Mouse (Mus musculus) hindbrain, embryonic 13.5 days (tissue): ENCODE results near the gene Fam178b. TPM values are rescaled to one million over a fixed set of nuclear protein-coding genes. Genes with fewer than 3 reads are reported as not detected.

ENCODE experiments used
- ATAC-seq: fragments of 200-750 bp; cut with Nextera tagmentation; 2 replicates; pipeline ENCODE4 v1.8.0; 2017; ENCODE audit warnings: moderate TSS enrichment; ENCODE audit not compliant: low FRiP score
- H3K27ac ChIP-seq: fragments of 300-500 bp; sonication (generic); 2 replicates; pipeline ENCODE4 v1.5.1; 2015; ENCODE audit warnings: inconsistent platforms, mild to moderate bottlenecking, moderate library complexity
- H3K27me3 ChIP-seq: fragments of 300-500 bp; sonication (generic); 2 replicates; pipeline ENCODE4 v1.6.1; 2015; ENCODE audit warnings: mild to moderate bottlenecking, inconsistent platforms
- H3K36me3 ChIP-seq: fragments of 300-500 bp; sonication (generic); 2 replicates; pipeline ENCODE4 v1.6.1; 2015; ENCODE audit warnings: mild to moderate bottlenecking, inconsistent platforms
- H3K4me1 ChIP-seq: fragments of 300-500 bp; sonication (generic); replicated peaks from 2 replicates; pipeline ENCODE4 v1.6.1; 2015; ENCODE audit warnings: inconsistent platforms
- H3K4me2 ChIP-seq: fragments of 300-500 bp; sonication (generic); 2 replicates; pipeline ENCODE4 v1.6.1; 2015; ENCODE audit warnings: inconsistent platforms, mild to moderate bottlenecking, moderate library complexity
- H3K4me3 ChIP-seq: fragments of 300-500 bp; sonication (generic); 2 replicates; pipeline ENCODE4 v1.5.1; 2015; ENCODE audit warnings: mild to moderate bottlenecking, inconsistent platforms
- H3K9ac ChIP-seq: fragments of 300-500 bp; sonication (generic); 2 replicates; pipeline ENCODE4 v1.6.1; 2015; ENCODE audit warnings: mild to moderate bottlenecking, inconsistent platforms
- H3K9me3 ChIP-seq: fragments of 300-500 bp; sonication (generic); 2 replicates; pipeline ENCODE4 v1.6.1; 2016; ENCODE audit warnings: inconsistent platforms
- WGBS: fragments of 180-500 bp; shearing (Covaris S2); methylation state at CpG from one replicate; pipeline ENCODE4 v1.1.7; 2015; 5-methylcytosine and 5-hydroxymethylcytosine counted together
- polyA plus RNA-seq: library from polyadenylated mRNA; unstranded; fragments of >200 nt; fragmentation: Nextera tagmentation; extraction: Ambion mirVana; gene quantifications from 2 replicates; pipeline ENCODE4 v1.2.1, GENCODE M21; 2015

Fam178b gene
- polyA plus RNA-seq, 1 experiment from 2014 or later, result 0.27 TPM

- H3K4me2 ChIP-seq, result no peak overlapping the region
- no peaks in the 10 kb centered on the region for H3K36me3 ChIP-seq
- H3K27ac ChIP-seq, result no peak overlapping the region
- H3K9ac ChIP-seq, result peak overlapping the region; percentile 19; the same call in 1 of the 2 replicates
- no peak for ATAC-seq
- no peak overlapping the region for H3K4me3 ChIP-seq
- H3K9me3 ChIP-seq, result no peaks in the 10 kb centered on the region
- 0 out of 2 replicates have a peak, but pooled peaks cover 4% of the 10 kb centered on the region for H3K27me3 ChIP-seq
- H3K4me1 ChIP-seq, result peaks cover 14% of the 10 kb centered on the region
- WGBS, result 83% methylated on average over 6 of the region's 6 CpGs
Measured at GRCm38 (mm10) chr1:36612362-36612761, 70.6 kb downstream of the Fam178b start.

- 75% methylated on average over 13 of the region's 13 CpGs for WGBS
- Histone ChIP-seq H3K4me1 (peaks cover 14% of the 10 kb centered on the region), H3K4me3 (no peak overlapping the region), H3K27me3 (0 out of 2 replicates have a peak, but pooled peaks cover 8% of the 10 kb centered on the region), H3K36me3 (no peaks in the 10 kb centered on the region), H3K9ac (0 out of 2 replicates have a peak overlapping the region, but pooled peaks have one; percentile 19), H3K9me3 (no peaks in the 10 kb centered on the region), H3K4me2 (no peak overlapping the region), H3K27ac (peak overlapping the region; percentile 23; the same call in 1 of the 2 replicates)
- no peak for ATAC-seq
Measured at GRCm38 (mm10) chr1:36611449-36612123, 71.4 kb downstream of the Fam178b start.

GRCm38 (mm10) chr1:36608211-36608610 is 74.8 kb downstream of the Fam178b start:
- 83% methylated on average over 4 of the region's 4 CpGs for WGBS
- no peak overlapping the region for H3K4me3 ChIP-seq
- H3K4me1 ChIP-seq, result peaks cover 18% of the 10 kb centered on the region
- no peak overlapping the region for H3K9ac ChIP-seq
- no peaks in the 10 kb centered on the region for H3K9me3 ChIP-seq
- no peaks in the 10 kb centered on the region for H3K36me3 ChIP-seq
- 0 out of 2 replicates have a peak, but pooled peaks cover 11% of the 10 kb centered on the region for H3K27me3 ChIP-seq
- ATAC-seq, result no peak
- no peak overlapping the region for H3K27ac ChIP-seq
- H3K4me2 ChIP-seq, result no peak overlapping the region

- no peaks in the 10 kb centered on the region for H3K9me3 ChIP-seq
- H3K9ac ChIP-seq, result no peak overlapping the region
- 69% methylated on average over 7 of the region's 7 CpGs for WGBS
- H3K4me1 ChIP-seq, result peaks cover 13% of the 10 kb centered on the region
- 0 out of 2 replicates have a peak, but pooled peaks cover 11% of the 10 kb centered on the region for H3K27me3 ChIP-seq
- H3K36me3 ChIP-seq, result no peaks in the 10 kb centered on the region
- H3K4me2 ChIP-seq, result no peak overlapping the region
- H3K4me3 ChIP-seq, result no peak overlapping the region
- no peak overlapping the region for H3K27ac ChIP-seq
- ATAC-seq, result no peak
Measured at GRCm38 (mm10) chr1:36606951-36607350, 76.0 kb downstream of the Fam178b start.

GRCm38 (mm10) chr1:36604254-36605156 is 78.5 kb downstream of the Fam178b start:
- H3K4me1 ChIP-seq, result peaks cover 4% of the 10 kb centered on the region; the same call in 1 of the 2 replicates
- H3K36me3 ChIP-seq, result no peaks in the 10 kb centered on the region
- no peaks in the 10 kb centered on the region for H3K9me3 ChIP-seq
- 0 out of 2 replicates have a peak, but pooled peaks cover 11% of the 10 kb centered on the region for H3K27me3 ChIP-seq
- no peak overlapping the region for H3K4me2 ChIP-seq
- 86% methylated on average over 12 of the region's 12 CpGs for WGBS
- ATAC-seq, result no peak
- no peak overlapping the region for H3K9ac ChIP-seq
- no peak overlapping the region for H3K4me3 ChIP-seq
- H3K27ac ChIP-seq, result no peak overlapping the region

- H3K9ac ChIP-seq, result no peak overlapping the region
- H3K4me3 ChIP-seq, result no peak overlapping the region
- peaks cover 4% of the 10 kb centered on the region; the same call in 1 of the 2 replicates for H3K4me1 ChIP-seq
- no peaks in the 10 kb centered on the region for H3K9me3 ChIP-seq
- no peak overlapping the region for H3K27ac ChIP-seq
- 70% methylated on average over 9 of the region's 9 CpGs for WGBS
- H3K4me2 ChIP-seq, result no peak overlapping the region
- 0 out of 2 replicates have a peak, but pooled peaks have one; percentile 39 for ATAC-seq
- no peaks in the 10 kb centered on the region for H3K36me3 ChIP-seq
- 0 out of 2 replicates have a peak, but pooled peaks cover 8% of the 10 kb centered on the region for H3K27me3 ChIP-seq
Measured at GRCm38 (mm10) chr1:36603361-36603760, 79.6 kb downstream of the Fam178b start.

GRCm38 (mm10) chr1:36602271-36602670 is 80.7 kb downstream of the Fam178b start:
- Histone ChIP-seq H3K36me3 (no peaks in the 10 kb centered on the region), H3K27me3 (0 out of 2 replicates have a peak, but pooled peaks cover 6% of the 10 kb centered on the region), H3K4me3 (no peak overlapping the region), H3K4me1 (peaks cover 4% of the 10 kb centered on the region; the same call in 1 of the 2 replicates), H3K9me3 (no peaks in the 10 kb centered on the region), H3K27ac (no peak overlapping the region), H3K9ac (no peak overlapping the region), H3K4me2 (no peak overlapping the region)
- WGBS, result 69% methylated on average over 4 of the region's 4 CpGs
- ATAC-seq, result no peak

- Histone ChIP-seq H3K36me3 (no peaks in the 10 kb centered on the region), H3K9me3 (no peaks in the 10 kb centered on the region), H3K9ac (no peak overlapping the region), H3K4me2 (no peak overlapping the region), H3K27ac (no peak overlapping the region), H3K4me3 (no peak overlapping the region), H3K27me3 (no peaks in the 10 kb centered on the region), H3K4me1 (peaks cover 13% of the 10 kb centered on the region)
- 65% methylated on average over 2 of the region's 2 CpGs for WGBS
- ATAC-seq, result no peak
Measured at GRCm38 (mm10) chr1:36598411-36598810, 84.6 kb downstream of the Fam178b start.

- ATAC-seq, result peak; percentile 87
Measured at GRCm38 (mm10) chr1:36596114-36596513, 86.9 kb downstream of the Fam178b start.

GRCm38 (mm10) chr1:36595167-36595931 is 87.6 kb downstream of the Fam178b start:
- no peaks in the 10 kb centered on the region for H3K9me3 ChIP-seq
- no peak overlapping the region for H3K9ac ChIP-seq
- H3K27ac ChIP-seq, result peak overlapping the region; percentile 23; the same call in 1 of the 2 replicates
- H3K36me3 ChIP-seq, result no peaks in the 10 kb centered on the region
- 0 out of 2 replicates have a peak, but pooled peaks have one; percentile 50 for ATAC-seq
- H3K4me1 ChIP-seq, result peaks cover 20% of the 10 kb centered on the region
- peaks cover 12% of the 10 kb centered on the region; the same call in 1 of the 2 replicates for H3K27me3 ChIP-seq
- H3K4me2 ChIP-seq, result no peak overlapping the region
- no peak overlapping the region for H3K4me3 ChIP-seq
- WGBS, result 57% methylated on average over 10 of the region's 10 CpGs

More at GRCm38 (mm10) chr1:36596114-36596513, 86.9 kb downstream of the Fam178b start:
- peaks cover 9% of the 10 kb centered on the region; the same call in 1 of the 2 replicates for H3K27me3 ChIP-seq
- peaks cover 13% of the 10 kb centered on the region for H3K4me1 ChIP-seq
- H3K9me3 ChIP-seq, result no peaks in the 10 kb centered on the region
- no peak overlapping the region for H3K4me2 ChIP-seq
- no peak overlapping the region for H3K9ac ChIP-seq
- 10% methylated on average over 4 of the region's 4 CpGs for WGBS
- no peak overlapping the region for H3K4me3 ChIP-seq
- peak overlapping the region; percentile 72 for H3K27ac ChIP-seq
- no peaks in the 10 kb centered on the region for H3K36me3 ChIP-seq

GRCm38 (mm10) chr1:36593099-36593498 is 89.9 kb downstream of the Fam178b start:
- H3K4me2 ChIP-seq, result no peak overlapping the region
- H3K27me3 ChIP-seq, result peaks cover 16% of the 10 kb centered on the region; the same call in 1 of the 2 replicates
- H3K9ac ChIP-seq, result no peak overlapping the region
- no peaks in the 10 kb centered on the region for H3K36me3 ChIP-seq
- 9% methylated on average over 1 of the region's 1 CpGs for WGBS
- H3K4me1 ChIP-seq, result peaks cover 41% of the 10 kb centered on the region
- no peak for ATAC-seq
- H3K9me3 ChIP-seq, result no peaks in the 10 kb centered on the region
- no peak overlapping the region for H3K27ac ChIP-seq
- H3K4me3 ChIP-seq, result no peak overlapping the region
